Mouse (Mus musculus) testis, adult 2 months (tissue): Measurements from ENCODE around the gene Espnl.

ENCODE experiments used
- CTCF ChIP-seq: fragments of 200-500 bp; IDR thresholded peaks from 2 replicates; pipeline ENCODE4 v1.5.1; 2012; ENCODE audit warnings: low read depth, mild to moderate bottlenecking, inconsistent platforms, low read length, moderate library complexity; ENCODE audit not compliant: control insufficient read depth, insufficient read depth, insufficient replicate concordance
- POLR2A ChIP-seq: fragments of 200-500 bp; IDR thresholded peaks from 2 replicates; pipeline ENCODE4 v1.6.1; 2012; ENCODE audit warnings: low read depth, mild to moderate bottlenecking, inconsistent platforms, low read length, moderate library complexity; ENCODE audit not compliant: control insufficient read depth

DNA sequence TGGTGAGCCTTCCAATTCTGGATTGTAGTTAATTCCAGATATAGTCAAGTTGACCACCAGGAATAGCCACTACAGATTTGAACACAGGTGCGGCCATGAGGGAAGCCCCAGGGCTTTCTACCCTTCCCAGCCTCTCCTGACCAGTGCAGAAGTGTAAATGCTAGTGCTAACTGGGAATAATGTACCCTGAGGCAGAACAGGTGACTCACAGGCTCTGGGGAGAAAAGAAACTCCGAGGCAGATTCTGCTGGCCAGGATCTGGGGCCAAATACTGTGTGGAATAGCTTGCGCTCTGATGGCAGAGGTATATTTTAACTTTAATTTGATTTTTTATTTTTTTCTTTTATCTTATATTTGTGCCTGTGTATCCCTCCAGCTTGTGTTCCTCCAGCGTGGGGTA, 17.3 kb upstream of the Espnl start:
- TF ChIP-seq POLR2A (no peak), CTCF (no peak)
